Mouse (Mus musculus): Measurements from ENCODE around the gene Rbp2. TPM values are rescaled to one million over a fixed set of nuclear protein-coding genes. Genes with fewer than 3 reads are reported as not detected.

Gene Rbp2
- polyA plus RNA-seq (2014; fragmentation: Nextera tagmentation; extraction: Ambion mirVana), result 0.37 and 0.47 TPM in 2 replicates

DNA sequence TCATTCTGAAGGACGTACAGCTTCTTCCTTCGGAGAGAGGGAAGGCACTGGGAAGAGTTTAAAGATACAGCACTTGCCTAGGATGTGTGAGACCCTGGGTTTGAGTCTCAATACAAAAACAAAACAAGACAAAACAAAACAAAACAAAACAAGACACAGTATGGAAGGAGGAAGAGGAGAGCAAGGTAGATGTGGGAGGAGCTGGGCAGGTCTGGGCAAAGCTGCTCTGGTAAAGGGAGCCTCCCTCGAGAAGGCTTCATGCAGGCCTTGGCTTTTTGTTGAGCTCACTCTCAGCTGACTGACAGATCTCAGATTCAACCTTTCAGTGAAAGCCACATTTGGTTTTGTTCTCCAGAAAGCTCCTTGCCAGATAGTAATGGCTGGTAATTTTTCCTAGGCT, at the start of gene Rbp2:
Rbp2 (plus strand) TSS at position 301 of the 400 bp plus-strand sequence.
- no peak within 1 kb of the TSS for H3K4me2 ChIP-seq (ENCODE audit: low read length)
- H3K4me3 ChIP-seq (ENCODE audit: low read depth, low read length), result no peak within 1 kb of the TSS
- DNase-seq (ENCODE audit: low spot score) (no peak), ATAC-seq (no peak)
- H3K4me1 ChIP-seq (ENCODE audit: control insufficient read depth, insufficient read depth, low read length), result no peaks in the 10 kb centered on the region
- no peaks in the 10 kb centered on the region for H3K36me3 ChIP-seq (ENCODE audit: control insufficient read depth, insufficient read depth, low read length)
- H3K9me3 ChIP-seq (replicated peaks; ENCODE audit: control insufficient read depth, low read length), result no peaks in the 10 kb centered on the region
- no peaks in the 10 kb centered on the region for H3K27me3 ChIP-seq (replicated peaks; ENCODE audit: control insufficient read depth, insufficient read depth, low read length)
- no peak within 1 kb of the TSS for H3K9ac ChIP-seq (ENCODE audit: low read length)
- no peak within 1 kb of the TSS for H3K27ac ChIP-seq (ENCODE audit: low read depth, low read length)
- WGBS, result 87% methylated on average over 3 of the region's 3 CpGs

DNA sequence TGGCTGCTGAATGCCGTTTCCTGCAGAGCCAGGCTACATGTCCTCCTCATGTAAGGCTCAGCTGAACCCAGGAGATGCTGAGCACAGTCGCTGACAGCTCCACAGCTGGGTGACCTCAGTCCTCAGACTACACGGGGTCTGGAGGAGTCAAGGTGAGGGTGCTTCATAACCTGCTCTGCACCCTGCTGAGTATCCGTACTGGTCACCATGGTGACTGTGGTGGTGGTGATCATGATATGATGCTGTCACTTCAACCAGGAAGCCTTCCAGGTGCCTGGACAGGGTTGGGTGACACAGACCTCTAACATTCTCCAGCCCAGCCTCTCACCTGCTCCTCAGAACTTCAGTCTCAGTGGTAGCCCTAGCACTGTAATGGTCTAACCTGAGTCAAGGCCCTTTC, 48.1 kb upstream of the Rbp2 start:
- no peaks in the 10 kb centered on the region for H3K4me1 ChIP-seq (ENCODE audit: control insufficient read depth, insufficient read depth, low read length)
- no peaks in the 10 kb centered on the region for H3K27me3 ChIP-seq (replicated peaks; ENCODE audit: control insufficient read depth, insufficient read depth, low read length)
- no peaks in the 10 kb centered on the region for H3K36me3 ChIP-seq (ENCODE audit: control insufficient read depth, insufficient read depth, low read length)
- H3K4me3 ChIP-seq (ENCODE audit: low read depth, low read length), result no peak overlapping the region
- no peak overlapping the region for H3K4me2 ChIP-seq (ENCODE audit: low read length)
- H3K9ac ChIP-seq (ENCODE audit: low read length), result no peak overlapping the region
- WGBS, result 92% methylated on average over 4 of the region's 4 CpGs
- no peak overlapping the region for H3K27ac ChIP-seq (ENCODE audit: low read depth, low read length)
- no peaks in the 10 kb centered on the region for H3K9me3 ChIP-seq (replicated peaks; ENCODE audit: control insufficient read depth, low read length)
- DNase-seq (ENCODE audit: low spot score), result no peak
- ATAC-seq, result no peak

DNA sequence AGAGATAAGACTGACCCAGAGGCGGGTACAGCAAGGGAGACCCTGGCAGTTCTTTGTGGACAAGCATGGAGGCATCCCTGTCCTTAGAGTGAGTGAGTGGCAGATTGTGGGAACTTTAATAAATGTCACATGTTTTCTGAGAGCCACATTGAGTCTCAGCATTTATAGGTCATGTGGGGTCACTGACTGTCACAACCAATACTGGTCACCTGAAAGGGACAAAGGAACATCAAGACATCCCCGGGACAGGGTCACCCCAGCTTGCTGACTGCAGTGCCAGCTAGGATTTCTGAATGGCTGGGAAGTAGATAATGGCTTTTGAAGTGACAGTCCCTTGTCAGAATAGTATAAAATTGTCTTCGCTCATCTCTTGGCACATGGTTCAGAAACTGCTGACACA, 46.8 kb upstream of the Rbp2 start:
- H3K4me2 ChIP-seq (ENCODE audit: low read length), result no peak overlapping the region
- no peaks in the 10 kb centered on the region for H3K9me3 ChIP-seq (replicated peaks; ENCODE audit: control insufficient read depth, low read length)
- DNase-seq (ENCODE audit: low spot score) (no peak), ATAC-seq (no peak)
- H3K27me3 ChIP-seq (replicated peaks; ENCODE audit: control insufficient read depth, insufficient read depth, low read length), result no peaks in the 10 kb centered on the region
- no peaks in the 10 kb centered on the region for H3K36me3 ChIP-seq (ENCODE audit: control insufficient read depth, insufficient read depth, low read length)
- H3K9ac ChIP-seq (ENCODE audit: low read length), result no peak overlapping the region
- 74% methylated on average over 3 of the region's 3 CpGs for WGBS
- H3K27ac ChIP-seq (ENCODE audit: low read depth, low read length), result no peak overlapping the region
- H3K4me1 ChIP-seq (ENCODE audit: control insufficient read depth, insufficient read depth, low read length), result no peaks in the 10 kb centered on the region
- H3K4me3 ChIP-seq (ENCODE audit: low read depth, low read length), result no peak overlapping the region

DNA sequence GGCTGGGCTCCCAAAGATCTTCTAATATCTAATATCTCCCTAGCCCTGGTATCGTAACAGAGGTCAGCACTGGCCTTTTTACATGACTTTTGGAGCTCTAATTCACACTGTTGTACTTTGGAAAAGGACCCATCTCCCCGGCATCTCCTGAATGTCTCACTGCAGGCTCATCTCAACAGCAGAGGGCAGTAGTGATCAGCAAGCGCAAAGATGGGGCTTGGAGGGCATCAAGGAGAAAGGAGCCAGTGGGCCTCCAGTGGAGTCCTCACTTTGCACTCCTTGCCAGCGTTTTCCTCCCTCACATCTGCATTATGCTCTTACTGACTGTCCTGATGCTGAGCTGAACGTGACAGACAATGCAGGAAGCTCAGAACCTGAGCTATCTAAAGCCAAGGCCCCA, 43.3 kb upstream of the Rbp2 start:
- H3K27ac ChIP-seq (ENCODE audit: low read depth, low read length), result no peak overlapping the region
- H3K9me3 ChIP-seq (replicated peaks; ENCODE audit: control insufficient read depth, low read length), result no peaks in the 10 kb centered on the region
- no peaks in the 10 kb centered on the region for H3K27me3 ChIP-seq (replicated peaks; ENCODE audit: control insufficient read depth, insufficient read depth, low read length)
- no peak overlapping the region for H3K4me2 ChIP-seq (ENCODE audit: low read length)
- 36% methylated on average over 5 of the region's 5 CpGs for WGBS
- H3K4me1 ChIP-seq (ENCODE audit: control insufficient read depth, insufficient read depth, low read length), result no peaks in the 10 kb centered on the region
- H3K36me3 ChIP-seq (ENCODE audit: control insufficient read depth, insufficient read depth, low read length), result 0 out of 2 replicates have a peak, but pooled peaks cover 4% of the 10 kb centered on the region
- no peak overlapping the region for H3K4me3 ChIP-seq (ENCODE audit: low read depth, low read length)
- no peak overlapping the region for H3K9ac ChIP-seq (ENCODE audit: low read length)
- peak; percentile 65 for DNase-seq (ENCODE audit: low spot score)
- ATAC-seq, result peak; percentile 34; the same call in 1 of the 2 replicates

DNA sequence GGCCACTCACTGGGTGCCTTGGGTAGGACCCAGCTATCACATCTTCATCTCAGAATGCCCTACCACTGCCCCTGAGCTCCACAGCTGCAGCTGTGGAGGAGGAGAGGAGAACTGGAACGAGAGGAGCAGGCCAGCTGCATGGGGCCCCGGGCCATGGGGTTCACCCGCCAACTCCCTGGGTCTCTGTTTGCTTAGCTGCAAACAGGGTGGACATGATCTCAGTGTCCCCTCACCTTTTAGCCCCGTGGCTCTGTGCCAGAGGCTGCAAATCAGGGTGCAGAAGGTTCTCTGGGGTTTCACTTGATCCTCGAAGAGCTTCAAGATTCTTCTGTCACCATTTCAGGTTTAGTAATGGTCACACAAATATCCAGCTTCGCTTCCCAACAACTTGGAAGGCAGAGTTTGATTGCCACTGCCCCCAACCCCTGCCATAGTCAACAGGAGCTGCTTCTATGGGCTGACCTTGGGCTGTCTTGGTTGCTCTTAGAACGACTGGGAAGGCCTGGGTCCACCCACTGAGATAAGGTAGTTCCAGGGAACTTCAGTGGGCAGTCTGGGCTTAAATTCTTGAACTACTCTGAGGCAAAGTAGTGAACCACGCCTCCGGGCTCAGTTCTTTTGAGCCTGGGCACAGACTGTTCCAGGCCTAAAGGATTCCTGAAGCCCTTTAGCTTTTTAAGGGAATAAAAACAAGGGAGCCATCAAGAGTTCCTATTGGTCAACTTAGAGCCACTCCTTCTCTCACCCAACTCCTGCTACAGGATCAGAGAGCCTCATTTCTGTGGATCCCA, 40.4 kb upstream of the Rbp2 start:
- no peak overlapping the region for H3K27ac ChIP-seq (ENCODE audit: low read depth, low read length)
- H3K9ac ChIP-seq (ENCODE audit: low read length), result no peak overlapping the region
- no peak overlapping the region for H3K4me3 ChIP-seq (ENCODE audit: low read depth, low read length)
- H3K4me2 ChIP-seq (ENCODE audit: low read length), result no peak overlapping the region
- 0 out of 2 replicates have a peak, but pooled peaks cover 4% of the 10 kb centered on the region for H3K36me3 ChIP-seq (ENCODE audit: control insufficient read depth, insufficient read depth, low read length)
- ATAC-seq, result no peak
- WGBS, result 85% methylated on average over 9 of the region's 9 CpGs
- DNase-seq (ENCODE audit: low spot score), result no peak
- H3K4me1 ChIP-seq (ENCODE audit: control insufficient read depth, insufficient read depth, low read length), result no peaks in the 10 kb centered on the region
- H3K9me3 ChIP-seq (replicated peaks; ENCODE audit: control insufficient read depth, low read length), result no peaks in the 10 kb centered on the region
- no peaks in the 10 kb centered on the region for H3K27me3 ChIP-seq (replicated peaks; ENCODE audit: control insufficient read depth, insufficient read depth, low read length)

DNA sequence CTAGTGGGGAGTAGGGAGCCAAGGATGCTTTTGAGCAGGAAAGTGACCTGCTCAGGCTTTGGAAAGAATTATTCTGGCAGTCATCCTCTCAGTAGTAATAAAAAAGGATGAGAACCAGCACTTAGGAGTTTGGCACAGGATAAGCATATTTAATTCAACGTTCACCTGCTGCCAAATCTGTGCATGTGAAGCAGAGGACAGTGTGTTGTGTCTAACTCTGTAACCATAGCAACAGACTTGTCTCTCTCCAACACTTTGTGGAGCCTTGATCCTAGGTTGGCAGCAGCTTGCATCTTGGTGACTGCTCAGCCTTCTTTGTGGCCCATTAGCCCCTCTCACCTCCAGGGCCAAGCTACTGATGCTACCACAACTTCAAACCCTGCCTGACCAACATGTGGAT, 34.9 kb upstream of the Rbp2 start:
- Histone ChIP-seq H3K27me3 (replicated peaks; ENCODE audit: control insufficient read depth, insufficient read depth, low read length) (no peaks in the 10 kb centered on the region), H3K9me3 (replicated peaks; ENCODE audit: control insufficient read depth, low read length) (no peaks in the 10 kb centered on the region), H3K27ac (ENCODE audit: low read depth, low read length) (no peak overlapping the region), H3K4me3 (ENCODE audit: low read depth, low read length) (no peak overlapping the region), H3K36me3 (ENCODE audit: control insufficient read depth, insufficient read depth, low read length) (0 out of 2 replicates have a peak, but pooled peaks cover 4% of the 10 kb centered on the region), H3K4me2 (ENCODE audit: low read length) (no peak overlapping the region), H3K9ac (ENCODE audit: low read length) (no peak overlapping the region), H3K4me1 (ENCODE audit: control insufficient read depth, insufficient read depth, low read length) (no peaks in the 10 kb centered on the region)
- WGBS, result 53% methylated on average over 1 of the region's 1 CpGs
- DNase-seq (ENCODE audit: low spot score), result peak; percentile 66
- peak; percentile 75 for ATAC-seq

DNA sequence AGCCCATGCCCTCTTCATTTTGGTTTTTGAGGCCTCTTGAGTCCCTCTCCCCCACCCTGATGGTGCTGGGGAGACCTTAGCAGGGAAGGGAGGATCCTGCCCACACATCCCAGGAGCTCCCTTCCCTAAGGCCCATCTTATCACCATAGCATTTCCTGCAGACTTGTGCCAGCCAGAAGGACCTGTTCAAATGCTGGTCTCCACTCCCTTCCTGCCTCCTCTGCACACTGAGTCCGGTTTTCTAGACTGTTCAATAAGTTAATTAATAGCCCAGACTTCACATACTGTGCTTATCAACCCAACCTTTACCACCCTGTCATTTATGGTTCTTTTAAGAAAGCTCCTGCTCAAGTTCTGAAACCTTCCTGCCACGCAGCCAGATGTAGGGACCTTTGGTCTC, 19.2 kb upstream of the Rbp2 start:
- H3K4me3 ChIP-seq (ENCODE audit: low read depth, low read length), result no peak overlapping the region
- H3K9ac ChIP-seq (ENCODE audit: low read length), result no peak overlapping the region
- no peak overlapping the region for H3K4me2 ChIP-seq (ENCODE audit: low read length)
- no peaks in the 10 kb centered on the region for H3K4me1 ChIP-seq (ENCODE audit: control insufficient read depth, insufficient read depth, low read length)
- no peaks in the 10 kb centered on the region for H3K9me3 ChIP-seq (replicated peaks; ENCODE audit: control insufficient read depth, low read length)
- WGBS, result 73% methylated on average over 2 of the region's 2 CpGs
- no peaks in the 10 kb centered on the region for H3K27me3 ChIP-seq (replicated peaks; ENCODE audit: control insufficient read depth, insufficient read depth, low read length)
- no peak for ATAC-seq
- no peaks in the 10 kb centered on the region for H3K36me3 ChIP-seq (ENCODE audit: control insufficient read depth, insufficient read depth, low read length)
- no peak for DNase-seq (ENCODE audit: low spot score)
- H3K27ac ChIP-seq (ENCODE audit: low read depth, low read length), result no peak overlapping the region

DNA sequence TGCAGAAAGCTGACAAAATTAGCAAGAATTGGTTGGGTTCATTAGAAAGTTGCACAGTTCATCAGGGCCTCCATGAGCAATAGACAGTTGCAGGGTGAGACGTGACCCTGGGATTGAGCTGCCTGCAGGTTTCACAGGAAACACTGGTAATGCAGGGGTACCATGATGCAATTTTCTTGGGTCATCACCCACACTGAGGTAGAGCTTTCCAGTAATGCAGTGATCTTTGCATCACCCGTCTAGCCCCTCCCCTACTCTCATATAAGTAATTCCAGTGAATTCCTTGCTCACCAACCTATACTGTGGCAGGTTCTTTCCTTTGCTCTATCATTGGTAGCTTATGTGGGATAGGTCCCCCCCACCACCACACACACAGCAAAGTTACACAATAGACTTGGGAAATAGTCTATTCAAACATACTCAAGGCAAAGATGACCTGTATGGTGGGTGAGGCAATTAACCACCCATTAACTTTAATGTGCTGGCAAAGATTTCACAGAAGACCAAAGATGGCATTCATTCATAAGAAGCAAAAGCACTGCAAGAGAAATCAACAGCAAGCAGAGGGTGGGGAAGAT, 5.7 kb upstream of the Rbp2 start:
- no peak for ATAC-seq

DNA sequence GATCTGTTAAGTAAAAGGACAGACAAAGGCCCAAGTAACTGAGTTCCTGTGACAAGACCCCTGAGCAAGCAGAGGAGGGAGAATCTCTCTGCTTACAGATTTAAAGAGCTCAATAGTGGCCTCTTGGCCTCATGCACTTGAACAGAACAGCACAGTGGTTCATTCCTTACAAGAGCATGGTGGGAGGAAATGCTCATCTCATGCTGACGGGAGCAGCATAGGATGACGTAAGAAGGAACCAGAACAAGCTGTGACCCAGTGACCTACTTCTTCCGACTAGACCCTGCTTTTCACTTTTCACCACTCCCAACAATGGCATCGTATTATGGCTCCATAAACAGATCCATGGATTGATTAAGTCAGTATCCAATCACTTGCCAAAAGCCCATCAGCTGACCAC, 3.7 kb upstream of the Rbp2 start:
- Histone ChIP-seq H3K36me3 (ENCODE audit: control insufficient read depth, insufficient read depth, low read length) (no peaks in the 10 kb centered on the region), H3K9me3 (replicated peaks; ENCODE audit: control insufficient read depth, low read length) (no peaks in the 10 kb centered on the region), H3K4me3 (ENCODE audit: low read depth, low read length) (no peak overlapping the region), H3K4me2 (ENCODE audit: low read length) (no peak overlapping the region), H3K27ac (ENCODE audit: low read depth, low read length) (no peak overlapping the region), H3K4me1 (ENCODE audit: control insufficient read depth, insufficient read depth, low read length) (no peaks in the 10 kb centered on the region), H3K27me3 (replicated peaks; ENCODE audit: control insufficient read depth, insufficient read depth, low read length) (no peaks in the 10 kb centered on the region), H3K9ac (ENCODE audit: low read length) (no peak overlapping the region)
- no peak for DNase-seq (ENCODE audit: low spot score)
- WGBS, result 82% methylated on average over 4 of the region's 4 CpGs
- no peak for ATAC-seq

More for the DNA sequence above, 5.7 kb upstream of the Rbp2 start:
- Histone ChIP-seq H3K27ac (ENCODE audit: low read depth, low read length) (no peak overlapping the region), H3K27me3 (replicated peaks; ENCODE audit: control insufficient read depth, insufficient read depth, low read length) (no peaks in the 10 kb centered on the region), H3K4me2 (ENCODE audit: low read length) (no peak overlapping the region), H3K9me3 (replicated peaks; ENCODE audit: control insufficient read depth, low read length) (no peaks in the 10 kb centered on the region), H3K4me3 (ENCODE audit: low read depth, low read length) (no peak overlapping the region), H3K9ac (ENCODE audit: low read length) (no peak overlapping the region), H3K36me3 (ENCODE audit: control insufficient read depth, insufficient read depth, low read length) (no peaks in the 10 kb centered on the region), H3K4me1 (ENCODE audit: control insufficient read depth, insufficient read depth, low read length) (no peaks in the 10 kb centered on the region)
- WGBS, result 80% methylated on average over 2 of the region's 2 CpGs
- DNase-seq (ENCODE audit: low spot score), result no peak

Measured in forebrain, embryonic 14.5 days (tissue).